Mouse (Mus musculus): Measurements from ENCODE around the gene Gm960. TPM values are rescaled to one million over a fixed set of nuclear protein-coding genes. Genes with fewer than 3 reads are reported as not detected.
A peak's percentile ranks its signal among the peaks of the same experiment; 100 is the strongest.

The Gm960 gene
- polyA plus RNA-seq, 1 experiment from 2014 or later: 3.2 TPM

GRCm38 (mm10) chr19:4708765-4709164 is 10.3 kb upstream of the Gm960 start:
- WGBS: 76% methylated on average over 10 of the region's 10 CpGs
- H3K27me3 ChIP-seq (ENCODE audit: insufficient read depth, low read length): peaks cover 32% of the 10 kb centered on the region

GRCm38 (mm10) chr19:4701221-4701620 is 2.8 kb upstream of the Gm960 start:
- H3K27ac ChIP-seq: no peak overlapping the region
- no peaks in the 10 kb centered on the region for H3K4me1 ChIP-seq (replicated peaks; ENCODE audit: insufficient read depth, low read length)
- H3K9ac ChIP-seq (ENCODE audit: low read depth, low read length): no peak overlapping the region
- H3K27me3 ChIP-seq (ENCODE audit: insufficient read depth, low read length): peaks cover 11% of the 10 kb centered on the region
- no peak for TF ChIP-seq CTCF (IDR thresholded peaks at IDR 0.05; ENCODE audit: low read depth)
- no peak for DNase-seq (ENCODE audit: low spot score)
- H3K36me3 ChIP-seq (ENCODE audit: insufficient read depth, low read length): no peaks in the 10 kb centered on the region
- ATAC-seq (replicated peaks; ENCODE audit: low FRiP score, low read depth): no peak
- WGBS: 53% methylated on average over 7 of the region's 7 CpGs
- H3K4me2 ChIP-seq (ENCODE audit: low read length): no peak overlapping the region
- H3K4me3 ChIP-seq (replicated peaks; ENCODE audit: low read depth, low read length): no peak overlapping the region
- no peaks in the 10 kb centered on the region for H3K9me3 ChIP-seq (replicated peaks; ENCODE audit: low read length)

More at GRCm38 (mm10) chr19:4708765-4709164, 10.3 kb upstream of the Gm960 start:
- Histone ChIP-seq H3K9ac (ENCODE audit: low read depth, low read length) (no peak overlapping the region), H3K36me3 (ENCODE audit: insufficient read depth, low read length) (no peaks in the 10 kb centered on the region), H3K27ac (no peak overlapping the region), H3K9me3 (replicated peaks; ENCODE audit: low read length) (no peaks in the 10 kb centered on the region), H3K4me3 (replicated peaks; ENCODE audit: low read depth, low read length) (no peak overlapping the region), H3K4me1 (replicated peaks; ENCODE audit: insufficient read depth, low read length) (peaks cover 7% of the 10 kb centered on the region), H3K4me2 (ENCODE audit: low read length) (no peak overlapping the region)
- no peak for ATAC-seq (replicated peaks; ENCODE audit: low FRiP score, low read depth)
- no peak for DNase-seq (ENCODE audit: low spot score)
- no peak for TF ChIP-seq CTCF (IDR thresholded peaks at IDR 0.05; ENCODE audit: low read depth)

- H3K27ac ChIP-seq: no peak overlapping the region
- H3K4me3 ChIP-seq (replicated peaks; ENCODE audit: low read depth, low read length): no peak overlapping the region
- no peaks in the 10 kb centered on the region for H3K36me3 ChIP-seq (ENCODE audit: insufficient read depth, low read length)
- H3K4me2 ChIP-seq (ENCODE audit: low read length): no peak overlapping the region
- no peak overlapping the region for H3K9ac ChIP-seq (ENCODE audit: low read depth, low read length)
- WGBS: 56% methylated on average over 8 of the region's 8 CpGs
- no peaks in the 10 kb centered on the region for H3K4me1 ChIP-seq (replicated peaks; ENCODE audit: insufficient read depth, low read length)
- DNase-seq (ENCODE audit: low spot score) (no peak), ATAC-seq (replicated peaks; ENCODE audit: low FRiP score, low read depth) (no peak)
- TF ChIP-seq CTCF (IDR thresholded peaks at IDR 0.05; ENCODE audit: low read depth): no peak
- no peaks in the 10 kb centered on the region for H3K9me3 ChIP-seq (replicated peaks; ENCODE audit: low read length)
- H3K27me3 ChIP-seq (ENCODE audit: insufficient read depth, low read length): peaks cover 11% of the 10 kb centered on the region
These were observed 2.2 kb upstream of the Gm960 start for GRCm38 (mm10) chr19:4700656-4701055.

- no peak for DNase-seq (ENCODE audit: low spot score)
- Histone ChIP-seq H3K9me3 (replicated peaks; ENCODE audit: low read length) (no peaks in the 10 kb centered on the region), H3K4me2 (ENCODE audit: low read length) (no peak overlapping the region), H3K27me3 (ENCODE audit: insufficient read depth, low read length) (peaks cover 11% of the 10 kb centered on the region), H3K27ac (no peak overlapping the region), H3K4me3 (replicated peaks; ENCODE audit: low read depth, low read length) (no peak overlapping the region), H3K9ac (ENCODE audit: low read depth, low read length) (no peak overlapping the region), H3K4me1 (replicated peaks; ENCODE audit: insufficient read depth, low read length) (no peaks in the 10 kb centered on the region), H3K36me3 (ENCODE audit: insufficient read depth, low read length) (no peaks in the 10 kb centered on the region)
- ATAC-seq (replicated peaks; ENCODE audit: low FRiP score, low read depth): no peak
- no peak for TF ChIP-seq CTCF (IDR thresholded peaks at IDR 0.05; ENCODE audit: low read depth)
- WGBS: 30% methylated on average over 5 of the region's 5 CpGs
These were observed 1.4 kb upstream of the Gm960 start for GRCm38 (mm10) chr19:4699821-4700220.

GRCm38 (mm10) chr19:4698856-4699255 is 388 bp upstream of the Gm960 start:
- 0 out of 2 replicates have a peak overlapping the region, but pooled peaks have one; percentile 93 for H3K4me2 ChIP-seq (ENCODE audit: low read length)
- ATAC-seq (replicated peaks; ENCODE audit: low FRiP score, low read depth): no peak
- WGBS: 40% methylated on average over 8 of the region's 8 CpGs

GRCm38 (mm10) chr19:4697721-4698120 is 747 bp downstream of the Gm960 start:
- Histone ChIP-seq H3K4me1 (replicated peaks; ENCODE audit: insufficient read depth, low read length) (no peaks in the 10 kb centered on the region), H3K4me2 (ENCODE audit: low read length) (peak overlapping the region; percentile 93; the same call in 1 of the 2 replicates), H3K36me3 (ENCODE audit: insufficient read depth, low read length) (no peaks in the 10 kb centered on the region), H3K4me3 (replicated peaks; ENCODE audit: low read depth, low read length) (peak overlapping the region; percentile 50), H3K27me3 (ENCODE audit: insufficient read depth, low read length) (peaks cover 11% of the 10 kb centered on the region), H3K27ac (no peak overlapping the region), H3K9me3 (replicated peaks; ENCODE audit: low read length) (no peaks in the 10 kb centered on the region), H3K9ac (ENCODE audit: low read depth, low read length) (no peak overlapping the region)
- ATAC-seq (replicated peaks; ENCODE audit: low FRiP score, low read depth): no peak
- no peak for TF ChIP-seq CTCF (IDR thresholded peaks at IDR 0.05; ENCODE audit: low read depth)
- 79% methylated on average over 9 of the region's 9 CpGs for WGBS
- DNase-seq (ENCODE audit: low spot score): no peak

More at GRCm38 (mm10) chr19:4698856-4699255, 388 bp upstream of the Gm960 start:
- no peak overlapping the region for H3K4me3 ChIP-seq (replicated peaks; ENCODE audit: low read depth, low read length)
- no peak for TF ChIP-seq CTCF (IDR thresholded peaks at IDR 0.05; ENCODE audit: low read depth)
- H3K27ac ChIP-seq: no peak overlapping the region
- H3K36me3 ChIP-seq (ENCODE audit: insufficient read depth, low read length): no peaks in the 10 kb centered on the region
- no peak overlapping the region for H3K9ac ChIP-seq (ENCODE audit: low read depth, low read length)
- no peaks in the 10 kb centered on the region for H3K9me3 ChIP-seq (replicated peaks; ENCODE audit: low read length)
- H3K4me1 ChIP-seq (replicated peaks; ENCODE audit: insufficient read depth, low read length): no peaks in the 10 kb centered on the region
- H3K27me3 ChIP-seq (ENCODE audit: insufficient read depth, low read length): peaks cover 11% of the 10 kb centered on the region
- no peak for DNase-seq (ENCODE audit: low spot score)

GRCm38 (mm10) chr19:4697121-4697520 is 1.3 kb downstream of the Gm960 start:
- no peak for ATAC-seq (replicated peaks; ENCODE audit: low FRiP score, low read depth)
- Histone ChIP-seq H3K4me1 (replicated peaks; ENCODE audit: insufficient read depth, low read length) (no peaks in the 10 kb centered on the region), H3K4me2 (ENCODE audit: low read length) (no peak overlapping the region), H3K27me3 (ENCODE audit: insufficient read depth, low read length) (peaks cover 11% of the 10 kb centered on the region), H3K27ac (no peak overlapping the region), H3K9ac (ENCODE audit: low read depth, low read length) (no peak overlapping the region), H3K9me3 (replicated peaks; ENCODE audit: low read length) (no peaks in the 10 kb centered on the region), H3K4me3 (replicated peaks; ENCODE audit: low read depth, low read length) (no peak overlapping the region), H3K36me3 (ENCODE audit: insufficient read depth, low read length) (no peaks in the 10 kb centered on the region)
- DNase-seq (ENCODE audit: low spot score): no peak
- TF ChIP-seq CTCF (IDR thresholded peaks at IDR 0.05; ENCODE audit: low read depth): no peak
- WGBS: 88% methylated on average over 3 of the region's 3 CpGs

Measured in kidney, postnatal 0 days (tissue).